Mouse (Mus musculus) liver, adult 2 months (tissue): ENCODE results near the gene Taldo1. TPM values are rescaled to one million over a fixed set of nuclear protein-coding genes. Genes with fewer than 3 reads are reported as not detected.

ENCODE experiments used
- DNase-seq: peaks from one replicate; pipeline ENCODE4 v3.0.0-alpha.2; 2011; ENCODE audit warnings: low read depth, low spot score; ENCODE audit errors: extremely low read depth
- H3K27ac ChIP-seq: fragments of 200-500 bp; replicated peaks from 2 replicates; pipeline ENCODE4 v1.5.1; 2012; ENCODE audit warnings: low read depth, mild to moderate bottlenecking, control low read depth, inconsistent platforms, low read length; ENCODE audit not compliant: insufficient read depth
- H3K27me3 ChIP-seq: fragments of 200-500 bp; 2 replicates; pipeline ENCODE4 v1.6.1; 2012; ENCODE audit warnings: mild to moderate bottlenecking, moderate library complexity, low read length, inconsistent platforms; ENCODE audit not compliant: control insufficient read depth, insufficient read depth
- H3K36me3 ChIP-seq: fragments of 200-500 bp; 2 replicates; pipeline ENCODE4 v1.6.1; 2012; ENCODE audit warnings: low read length, inconsistent platforms; ENCODE audit not compliant: control insufficient read depth, insufficient read depth
- H3K4me1 ChIP-seq: fragments of 200-500 bp; 2 replicates; pipeline ENCODE4 v1.6.1; 2011; ENCODE audit warnings: low read length; ENCODE audit not compliant: control insufficient read depth, insufficient read depth
- H3K4me3 ChIP-seq: fragments of 200-500 bp; 2 replicates; pipeline ENCODE4 v1.5.1; 2011; ENCODE audit warnings: low read depth, mild to moderate bottlenecking, control low read depth, low read length, moderate library complexity; ENCODE audit not compliant: insufficient read depth
- H3K79me2 ChIP-seq: fragments of 200-500 bp; 2 replicates; pipeline ENCODE4 v1.6.1; 2012; ENCODE audit warnings: inconsistent platforms, mild to moderate bottlenecking, low read length, moderate library complexity; ENCODE audit not compliant: control insufficient read depth, insufficient read depth
- H3K9ac ChIP-seq: fragments of 200-500 bp; 2 replicates; pipeline ENCODE4 v1.6.1; 2012; ENCODE audit warnings: low read depth, mild to moderate bottlenecking, control low read depth, inconsistent platforms, low read length
- CTCF ChIP-seq: fragments of 200-500 bp; IDR thresholded peaks from 2 replicates; pipeline ENCODE4 v1.5.1; 2011; ENCODE audit warnings: low read depth, low read length, control low read depth
- POLR2A ChIP-seq: fragments of 200-500 bp; IDR thresholded peaks from 2 replicates; pipeline ENCODE4 v1.6.1; 2011; ENCODE audit warnings: low read length, control low read depth; ENCODE audit not compliant: insufficient read depth; ENCODE audit errors: extremely low read depth
- WGBS: fragments of 180-500 bp; shearing (Covaris S2); methylation state at CpG from one replicate; pipeline ENCODE4 v1.1.7; 2018; 5-methylcytosine and 5-hydroxymethylcytosine counted together
- polyA plus RNA-seq: library from polyadenylated mRNA; depleted of rRNA; stranded (reverse); fragments of >200 nt; gene quantifications from 2 replicates; pipeline ENCODE4 v1.2.3, GENCODE M21; 2012
- total RNA-seq: library from RNA; depleted of rRNA; stranded (reverse); fragments of >200 nt; gene quantifications from 2 replicates; pipeline ENCODE4 v1.2.3, GENCODE M21; 2014

Taldo1 gene
- total and polyA plus RNA-seq, 2 experiments: 125 to 195 TPM

GRCm38 (mm10) chr7:141390326-141391259 is 1.4 kb upstream of the Taldo1 start:
- no peak for TF ChIP-seq CTCF
- TF ChIP-seq POLR2A: no peak
- peaks cover 9% of the 10 kb centered on the region; the same call in 1 of the 2 replicates for H3K79me2 ChIP-seq
- no peaks in the 10 kb centered on the region for H3K27me3 ChIP-seq
- no peaks in the 10 kb centered on the region for H3K36me3 ChIP-seq
- H3K4me3 ChIP-seq: no peak overlapping the region
- H3K4me1 ChIP-seq: peaks cover 12% of the 10 kb centered on the region
- 49% methylated on average over 9 of the region's 9 CpGs for WGBS
- H3K27ac ChIP-seq: no peak overlapping the region
- no peak overlapping the region for H3K9ac ChIP-seq
- DNase-seq: no peak

DNA sequence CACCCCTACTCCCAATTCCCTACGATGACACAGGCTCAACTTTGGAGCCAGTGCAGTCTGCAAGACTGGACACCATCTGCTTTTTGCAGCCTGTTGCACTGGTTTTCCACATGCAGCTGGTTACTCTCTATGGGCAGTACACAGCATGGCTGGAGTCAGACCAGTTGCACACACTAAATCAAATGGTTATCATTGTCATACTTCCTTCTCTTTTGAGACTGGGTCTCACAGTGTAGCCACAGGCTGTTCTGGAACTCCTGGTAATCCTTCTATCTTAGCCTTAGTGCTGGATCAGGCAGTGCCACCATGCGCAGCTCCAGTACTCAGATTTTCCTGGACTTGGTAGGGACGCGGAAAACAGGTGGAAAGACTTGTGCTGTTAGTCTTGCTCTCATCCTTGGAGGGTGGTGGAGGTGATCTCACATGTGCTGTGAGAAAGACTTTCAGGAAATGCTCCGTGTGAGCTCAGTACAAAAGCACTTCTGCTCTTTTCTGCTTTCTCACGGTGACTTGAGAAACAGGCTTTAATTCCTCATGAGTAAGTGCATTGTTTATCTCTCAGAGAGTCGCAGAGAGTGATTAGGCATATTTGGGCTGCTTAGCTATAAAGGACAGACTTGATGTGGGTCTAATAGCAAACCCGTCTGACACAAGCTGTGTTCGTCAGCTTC is 688 bp downstream of the Taldo1 start:
- Histone ChIP-seq H3K9ac (peak overlapping the region; percentile 77), H3K79me2 (peaks cover 9% of the 10 kb centered on the region; the same call in 1 of the 2 replicates), H3K4me3 (peak overlapping the region; percentile 80), H3K4me1 (peaks cover 12% of the 10 kb centered on the region), H3K27ac (peak overlapping the region; percentile 73), H3K27me3 (no peaks in the 10 kb centered on the region), H3K36me3 (peaks cover 8% of the 10 kb centered on the region; the same call in 1 of the 2 replicates)
- no peak for DNase-seq
- WGBS: 34% methylated on average over 9 of the region's 9 CpGs
- TF ChIP-seq CTCF: no peak

DNA sequence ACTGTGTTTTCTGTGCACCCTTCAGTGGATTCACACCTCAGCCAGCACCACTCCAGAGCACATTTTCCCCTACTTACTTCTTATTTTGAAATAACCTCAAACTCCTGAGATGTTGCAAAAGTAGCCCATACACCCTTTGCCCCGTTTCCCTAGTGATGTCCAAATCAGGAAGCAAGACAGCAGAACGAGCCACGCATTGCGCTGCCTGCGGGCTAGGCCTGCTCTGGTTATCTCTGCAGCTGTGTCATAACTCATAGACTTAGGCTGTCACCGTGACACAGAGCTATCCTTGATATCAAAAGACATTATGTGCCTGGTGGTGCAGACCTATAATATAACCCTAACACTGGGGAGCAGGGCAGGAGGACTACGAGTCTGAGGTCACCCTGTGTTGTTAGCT is 2.2 kb downstream of the Taldo1 start:
- WGBS: 32% methylated on average over 7 of the region's 7 CpGs
- no peak overlapping the region for H3K9ac ChIP-seq
- no peak overlapping the region for H3K27ac ChIP-seq
- TF ChIP-seq POLR2A: no peak
- DNase-seq: peak; percentile 63
- H3K4me3 ChIP-seq: no peak overlapping the region
- no peaks in the 10 kb centered on the region for H3K27me3 ChIP-seq
- peaks cover 9% of the 10 kb centered on the region; the same call in 1 of the 2 replicates for H3K79me2 ChIP-seq
- peaks cover 12% of the 10 kb centered on the region for H3K4me1 ChIP-seq
- H3K36me3 ChIP-seq: peaks cover 20% of the 10 kb centered on the region; the same call in 1 of the 2 replicates

DNA sequence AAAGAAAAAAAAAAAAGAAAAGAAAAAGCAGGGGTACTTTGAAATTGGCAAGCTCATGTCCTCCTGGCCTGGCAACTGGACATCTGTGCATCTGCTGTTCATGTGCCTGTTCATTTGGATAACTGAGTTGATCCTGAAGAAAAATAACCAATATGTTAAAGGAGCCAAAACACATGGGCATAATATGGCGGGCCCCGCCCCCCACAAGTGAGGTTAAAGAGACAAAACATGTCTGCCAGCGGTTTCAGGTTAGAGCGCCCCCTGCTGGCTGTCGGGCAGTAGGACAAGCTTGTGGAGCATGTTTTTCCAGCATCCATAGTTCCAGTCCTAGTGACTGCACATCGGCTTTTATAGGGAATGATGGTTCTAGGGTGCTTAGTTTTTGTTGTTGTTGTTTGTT is 2.8 kb downstream of the Taldo1 start:
- Histone ChIP-seq H3K36me3 (peaks cover 23% of the 10 kb centered on the region; the same call in 1 of the 2 replicates), H3K4me1 (peaks cover 12% of the 10 kb centered on the region), H3K79me2 (peaks cover 9% of the 10 kb centered on the region; the same call in 1 of the 2 replicates)

GRCm38 (mm10) chr7:141395348-141395747 is 3.3 kb downstream of the Taldo1 start:
- no peaks in the 10 kb centered on the region for H3K27me3 ChIP-seq
- peaks cover 9% of the 10 kb centered on the region; the same call in 1 of the 2 replicates for H3K79me2 ChIP-seq
- no peak overlapping the region for H3K4me3 ChIP-seq
- no peak for DNase-seq
- TF ChIP-seq CTCF (no peak), POLR2A (no peak)
- H3K4me1 ChIP-seq: peaks cover 12% of the 10 kb centered on the region
- no peak overlapping the region for H3K9ac ChIP-seq
- no peak overlapping the region for H3K27ac ChIP-seq
- H3K36me3 ChIP-seq: peaks cover 27% of the 10 kb centered on the region; the same call in 1 of the 2 replicates
- 50% methylated on average over 1 of the region's 1 CpGs for WGBS

More for the DNA sequence above, 2.8 kb downstream of the Taldo1 start:
- TF ChIP-seq POLR2A (no peak), CTCF (peak; percentile 86)
- Histone ChIP-seq H3K27me3 (no peaks in the 10 kb centered on the region), H3K4me3 (no peak overlapping the region), H3K27ac (no peak overlapping the region), H3K9ac (no peak overlapping the region)
- 32% methylated on average over 6 of the region's 6 CpGs for WGBS
- DNase-seq: peak; percentile 29

GRCm38 (mm10) chr7:141403305-141403704 is 11.3 kb downstream of the Taldo1 start:
- no peaks in the 10 kb centered on the region for H3K27me3 ChIP-seq
- no peaks in the 10 kb centered on the region for H3K79me2 ChIP-seq
- H3K4me1 ChIP-seq: no peaks in the 10 kb centered on the region
- TF ChIP-seq CTCF (peak; percentile 98), POLR2A (no peak)
- DNase-seq: peak; percentile 58
- H3K4me3 ChIP-seq: no peak overlapping the region
- H3K36me3 ChIP-seq: peaks cover 19% of the 10 kb centered on the region; the same call in 1 of the 2 replicates
- 33% methylated on average over 5 of the region's 5 CpGs for WGBS
- H3K27ac ChIP-seq: no peak overlapping the region
- no peak overlapping the region for H3K9ac ChIP-seq
